Mouse (Mus musculus): ENCODE measurements at regions not wholly inside any gene's neighbourhood (a gene's known extent, or its start where the extent isn't known, plus 50 kb on each side); places are given as distances from the start of the nearest gene placed in this dataset.
A peak's percentile ranks its signal among the peaks of the same experiment; 100 is the strongest.

GRCm38 (mm10) chr8:11145251-11145650 lies 137.0 kb upstream of the Irs2 start:
- DNase-seq (ENCODE audit: low spot score in 2 of 2), result no peak

DNA sequence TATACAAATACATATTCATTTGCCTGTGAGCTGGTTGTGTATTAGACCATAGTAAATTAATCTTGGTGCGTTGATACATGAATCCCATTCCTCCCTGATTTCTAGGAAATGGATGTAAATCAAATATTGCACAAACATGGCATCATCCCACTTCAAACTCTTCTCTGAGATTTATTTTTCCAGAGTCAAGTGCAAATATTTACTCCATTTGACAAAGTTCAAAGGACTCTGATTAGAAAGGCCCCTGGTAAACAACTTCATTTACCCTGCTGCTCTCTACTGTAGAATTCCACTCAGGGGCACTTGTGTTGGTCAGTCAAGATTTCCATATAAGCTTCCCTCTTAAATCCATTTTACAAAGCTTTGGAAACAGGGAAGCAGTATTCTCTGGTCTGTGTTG lies 132.3 kb upstream of the Irs2 start:
- DNase-seq (ENCODE audit: low spot score in 2 of 2), result no peak

DNA sequence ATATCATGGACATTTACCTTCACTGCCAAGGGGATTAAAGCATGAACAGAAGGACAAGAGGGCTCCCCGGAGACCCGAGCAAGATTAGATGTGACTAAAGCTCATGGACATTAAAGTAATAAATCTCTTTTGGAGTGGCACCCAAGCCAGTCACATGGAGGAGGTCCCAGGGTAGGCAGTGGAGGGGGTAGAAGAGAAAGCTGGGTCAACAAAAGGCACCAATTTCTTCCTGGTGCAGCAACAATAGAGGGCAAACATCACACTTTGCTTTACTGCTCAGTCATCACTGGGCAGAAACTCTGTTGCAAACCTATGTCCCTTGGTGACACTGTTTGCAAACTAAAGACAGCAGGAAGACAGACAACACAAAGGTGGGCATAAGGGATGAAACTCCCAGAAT lies 131.0 kb upstream of the Irs2 start:
- no peak for DNase-seq (ENCODE audit: low spot score in 2 of 2)

GRCm38 (mm10) chr8:11138302-11139020 lies 130.2 kb upstream of the Irs2 start:
- DNase-seq (ENCODE audit: low spot score in 2 of 2), result no peak

DNA sequence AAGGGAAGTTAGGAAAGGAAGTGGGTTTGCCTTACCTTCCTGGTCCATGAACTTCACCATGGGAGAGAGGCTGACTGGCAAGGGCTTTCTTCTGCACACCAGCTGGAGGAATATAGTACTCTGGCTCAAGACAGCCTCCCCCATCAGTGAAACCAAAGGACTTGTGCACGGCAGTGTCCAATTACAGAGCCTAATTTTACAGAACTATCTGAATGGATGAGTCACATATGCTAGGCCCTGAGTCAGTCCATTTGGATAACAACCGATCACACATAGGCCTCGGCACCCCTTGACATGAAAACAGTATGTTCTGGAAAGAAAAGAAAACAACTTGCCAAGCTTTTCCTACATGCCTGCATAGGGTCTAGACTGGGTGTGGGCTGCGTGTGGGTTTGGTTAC lies 128.3 kb upstream of the Irs2 start:
- DNase-seq (ENCODE audit: low spot score in 2 of 2), result no peak

GRCm38 (mm10) chr8:11135135-11135534 lies 126.9 kb upstream of the Irs2 start:
- DNase-seq (ENCODE audit: low spot score in 2 of 2), result no peak

DNA sequence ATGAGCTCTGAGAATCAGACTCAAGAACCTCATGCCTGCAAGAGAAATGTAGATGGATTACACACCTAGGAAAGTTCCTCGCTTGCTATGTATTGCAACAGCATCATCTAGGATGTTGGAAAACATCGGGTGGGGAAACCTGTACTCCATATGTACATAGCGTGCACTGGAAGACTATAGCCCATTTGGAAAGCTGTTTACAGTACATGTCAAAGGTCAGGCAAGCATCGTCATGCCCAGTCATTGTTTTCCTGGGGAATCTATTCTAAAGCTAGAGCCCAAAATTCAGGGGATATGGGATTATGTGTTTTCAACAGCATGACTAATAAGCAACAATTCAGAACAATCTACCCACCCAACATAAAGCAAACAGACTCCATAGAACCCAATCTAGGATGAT lies 126.3 kb upstream of the Irs2 start:
- DNase-seq (ENCODE audit: low spot score in 2 of 2), result no peak

DNA sequence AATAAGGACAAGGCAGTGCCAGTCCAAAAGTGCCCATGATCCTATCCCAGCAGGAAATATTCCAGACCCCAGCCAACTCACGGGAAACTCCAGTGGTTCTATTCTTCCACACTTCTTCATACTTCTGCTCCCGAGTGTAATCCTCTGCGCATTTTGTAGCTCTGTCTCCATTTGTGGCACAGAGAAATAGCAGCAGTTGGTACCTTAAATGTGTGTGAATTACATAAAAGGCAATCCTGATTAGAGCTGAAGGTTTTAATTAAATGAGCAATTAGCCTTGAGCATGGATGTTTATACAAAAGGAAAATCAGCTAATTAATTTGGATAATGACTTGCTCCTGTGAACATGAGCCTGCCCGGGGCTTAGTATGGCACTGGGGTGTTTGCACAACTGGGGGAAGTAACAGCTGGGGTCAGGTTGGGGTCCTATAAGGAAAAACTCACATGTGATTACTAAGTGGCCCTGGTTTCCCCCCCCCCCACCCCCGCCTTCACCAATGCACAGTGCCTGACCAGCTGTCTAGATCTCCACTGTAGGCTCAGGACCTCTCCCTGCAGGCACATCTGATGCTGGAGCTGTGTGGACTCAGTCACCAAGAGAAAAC lies 110.9 kb upstream of the Irs2 start:
- no peak for DNase-seq (ENCODE audit: low spot score in 2 of 2)

- no peak for DNase-seq (ENCODE audit: low spot score in 2 of 2)
These were observed 108.3 kb upstream of the Irs2 start for GRCm38 (mm10) chr8:11116534-11116933.

GRCm38 (mm10) chr8:11115210-11115609 lies 107.0 kb upstream of the Irs2 start:
- no peak for DNase-seq (ENCODE audit: low spot score in 2 of 2)

DNA sequence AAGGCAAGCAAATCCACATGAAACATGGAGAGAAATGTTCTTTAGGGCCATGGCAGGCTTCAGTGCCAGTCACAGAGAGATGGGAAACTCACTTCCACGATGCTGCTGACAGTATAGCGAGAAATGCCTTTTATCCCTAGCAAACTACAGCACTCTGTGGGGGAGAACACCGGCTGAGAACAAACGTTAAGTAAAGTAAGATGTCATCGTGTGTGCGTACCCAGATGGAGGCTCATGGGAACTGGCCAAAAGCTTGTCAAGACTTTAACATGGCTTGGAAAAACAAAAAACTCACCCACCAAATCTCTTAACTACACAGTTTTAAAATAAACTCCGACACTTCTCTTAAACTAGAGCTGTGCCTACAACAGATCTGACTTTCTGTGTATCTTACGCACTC lies 106.3 kb upstream of the Irs2 start:
- DNase-seq (ENCODE audit: low spot score in 2 of 2), result peak; percentile 28 to 31

DNA sequence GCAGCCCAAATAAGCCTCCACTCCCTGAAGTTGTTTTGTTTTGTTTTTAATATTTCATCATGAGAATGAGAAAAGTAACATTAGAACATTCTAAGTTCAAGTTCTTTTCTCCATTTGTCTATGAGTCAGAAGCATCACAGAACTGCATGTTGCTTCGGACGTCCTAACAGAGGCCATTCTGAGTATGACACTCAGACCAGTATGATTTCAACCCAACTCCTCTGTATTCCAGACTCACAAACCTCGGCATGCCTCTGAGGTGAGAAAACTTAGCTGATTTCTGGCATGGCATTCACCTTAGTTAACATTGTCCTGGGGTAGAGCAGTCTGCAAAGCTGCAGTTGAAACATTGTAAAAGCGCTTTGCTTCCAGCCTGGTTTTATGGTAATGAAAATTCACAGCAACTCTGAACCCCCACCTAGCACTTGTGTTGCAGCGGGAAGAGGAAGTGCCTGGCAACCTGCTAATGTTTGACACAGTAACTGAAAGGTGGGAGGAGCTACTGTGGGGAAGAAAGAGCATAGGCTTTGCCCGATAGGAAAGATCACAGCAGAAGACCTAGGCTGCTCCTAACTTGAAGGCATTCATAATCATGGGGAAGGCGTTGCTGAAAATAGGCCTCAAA lies 104.8 kb upstream of the Irs2 start:
- no peak for DNase-seq (ENCODE audit: low spot score in 2 of 2)

GRCm38 (mm10) chr8:11111987-11112386 lies 103.7 kb upstream of the Irs2 start:
- no peak for DNase-seq (ENCODE audit: low spot score in 2 of 2)

DNA sequence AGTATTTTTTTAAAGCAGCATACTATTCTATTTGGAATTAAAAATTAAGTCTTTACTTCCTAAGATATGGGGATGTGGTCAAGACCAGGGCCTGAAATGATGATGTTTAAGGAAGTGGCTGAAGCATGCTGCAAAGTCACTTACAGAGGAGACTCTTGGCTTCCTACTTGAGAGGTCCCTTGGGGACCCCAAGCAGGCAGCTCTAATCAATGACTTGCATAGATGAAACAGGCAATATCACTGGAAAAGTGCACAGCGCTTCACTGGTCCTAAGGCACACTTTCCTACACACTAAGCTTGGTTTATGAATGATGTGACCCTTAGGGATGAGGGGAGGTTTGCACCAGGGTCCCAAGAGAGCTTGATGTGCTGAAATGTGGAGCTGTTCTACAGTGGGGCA lies 99.2 kb upstream of the Irs2 start:
- DNase-seq (ENCODE audit: low spot score in 2 of 2), result no peak

DNA sequence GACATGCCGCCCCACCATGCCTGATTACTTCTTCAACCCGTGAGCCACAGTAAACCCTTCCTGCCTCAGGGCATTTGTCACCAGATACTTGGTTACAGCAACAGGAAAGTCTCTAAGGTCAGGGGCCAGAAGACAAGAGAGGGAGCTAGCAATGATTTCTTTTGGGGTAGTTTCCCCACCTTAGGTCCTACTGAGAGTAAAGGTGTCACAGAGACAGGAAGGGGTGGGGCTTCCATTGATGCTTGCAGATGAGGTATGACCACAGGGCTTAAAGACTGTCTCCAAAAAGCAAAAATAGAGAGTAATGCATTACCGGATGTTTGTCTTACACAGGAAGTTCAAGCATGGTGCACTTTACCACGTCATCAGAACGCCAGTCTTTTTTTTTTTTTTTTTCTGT lies 98.8 kb upstream of the Irs2 start:
- no peak for DNase-seq (ENCODE audit: low spot score in 2 of 2)

- DNase-seq (ENCODE audit: low spot score in 2 of 2), result no peak
These were observed 95.7 kb upstream of the Irs2 start for GRCm38 (mm10) chr8:11103745-11104607.

GRCm38 (mm10) chr8:11100310-11100709 lies 92.1 kb upstream of the Irs2 start:
- DNase-seq (ENCODE audit: low spot score in 2 of 2), result no peak

DNA sequence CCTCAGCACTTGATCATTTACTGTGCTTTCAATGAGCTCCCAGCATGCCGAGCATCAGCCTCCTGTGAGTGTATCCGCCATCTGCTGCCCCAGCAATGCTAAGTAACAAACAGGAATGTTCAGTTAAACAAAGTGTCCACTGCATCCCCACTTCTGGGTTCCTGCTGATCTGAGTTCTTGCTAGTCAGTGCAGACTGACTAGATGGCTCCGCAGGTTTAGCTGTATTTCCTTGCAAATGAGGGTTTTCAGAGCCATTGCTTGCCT lies 91.3 kb upstream of the Irs2 start:
- no peak for DNase-seq (ENCODE audit: low spot score in 2 of 2)

DNA sequence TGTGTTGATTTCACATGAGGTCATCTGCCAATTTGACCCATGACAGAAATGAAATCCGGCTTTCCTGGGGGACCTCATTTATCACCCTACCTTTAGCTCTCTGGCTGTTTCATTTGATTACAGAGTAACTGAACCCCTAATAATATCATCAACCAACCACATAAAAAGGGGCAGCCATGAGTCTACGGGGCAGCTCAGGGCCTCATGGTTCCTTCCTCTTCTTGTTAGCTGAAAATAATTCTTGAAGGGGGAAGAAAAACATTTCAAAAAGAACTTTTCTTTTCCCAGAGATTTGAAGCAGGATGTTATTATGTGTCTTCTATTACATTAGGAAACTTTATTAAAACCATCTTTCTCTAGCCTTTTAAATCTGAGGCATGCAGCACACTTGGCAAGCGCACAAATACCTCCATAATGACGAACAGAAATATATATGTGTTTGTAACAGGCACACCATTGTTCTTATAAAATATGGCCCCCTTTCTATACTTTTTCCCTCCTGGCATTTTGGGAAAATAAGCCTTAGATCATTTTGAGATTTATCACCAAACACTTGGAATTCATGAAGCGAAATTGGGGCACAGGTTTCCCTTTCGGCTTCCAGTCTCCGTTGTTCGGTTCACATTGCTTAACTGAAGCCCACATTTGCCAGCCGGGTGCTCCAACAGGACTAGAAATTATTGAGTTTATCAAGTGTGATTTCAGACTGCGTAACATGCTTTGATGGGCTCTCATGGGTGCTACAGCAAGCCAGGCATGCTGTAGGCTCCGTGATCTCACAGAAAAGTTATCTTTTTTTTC lies 90.7 kb upstream of the Irs2 start:
- no peak for DNase-seq (ENCODE audit: low spot score in 2 of 2)

DNA sequence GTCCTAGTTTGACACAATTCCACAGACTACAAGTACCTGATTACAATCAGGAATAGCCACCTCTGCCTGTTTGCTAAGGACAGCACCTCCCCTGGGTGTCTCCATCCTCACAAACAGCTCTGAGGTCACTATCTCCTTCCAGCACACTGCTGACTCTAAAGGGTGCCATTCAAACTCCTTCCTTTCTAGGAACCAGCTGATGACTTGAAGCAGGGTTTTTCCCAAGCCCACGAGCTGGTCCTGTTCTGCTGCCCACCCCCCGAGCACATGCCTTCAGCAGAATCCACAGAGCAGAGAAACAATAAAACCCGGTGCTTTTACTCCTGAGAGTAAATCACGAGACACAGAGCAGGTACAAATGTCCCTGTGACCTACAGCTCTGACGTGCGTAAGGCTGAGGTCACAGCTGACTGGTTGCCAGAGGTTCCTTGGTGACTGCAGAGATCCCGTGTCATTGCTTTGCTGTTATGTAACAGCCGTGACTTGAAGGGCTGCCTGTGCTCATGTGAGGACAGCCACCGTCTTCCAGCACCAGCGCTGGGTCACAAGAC lies 90.0 kb upstream of the Irs2 start:
- no peak for DNase-seq (ENCODE audit: low spot score in 2 of 2)

GRCm38 (mm10) chr8:11097813-11098212 lies 89.6 kb upstream of the Irs2 start:
- DNase-seq (ENCODE audit: low spot score in 2 of 2), result no peak

- DNase-seq (ENCODE audit: low spot score in 2 of 2), result no peak
These were observed 86.3 kb upstream of the Irs2 start for GRCm38 (mm10) chr8:11094516-11094915.
